ENCODE assay signal across 8 mouse cellular contexts in the genomic region with DNA sequence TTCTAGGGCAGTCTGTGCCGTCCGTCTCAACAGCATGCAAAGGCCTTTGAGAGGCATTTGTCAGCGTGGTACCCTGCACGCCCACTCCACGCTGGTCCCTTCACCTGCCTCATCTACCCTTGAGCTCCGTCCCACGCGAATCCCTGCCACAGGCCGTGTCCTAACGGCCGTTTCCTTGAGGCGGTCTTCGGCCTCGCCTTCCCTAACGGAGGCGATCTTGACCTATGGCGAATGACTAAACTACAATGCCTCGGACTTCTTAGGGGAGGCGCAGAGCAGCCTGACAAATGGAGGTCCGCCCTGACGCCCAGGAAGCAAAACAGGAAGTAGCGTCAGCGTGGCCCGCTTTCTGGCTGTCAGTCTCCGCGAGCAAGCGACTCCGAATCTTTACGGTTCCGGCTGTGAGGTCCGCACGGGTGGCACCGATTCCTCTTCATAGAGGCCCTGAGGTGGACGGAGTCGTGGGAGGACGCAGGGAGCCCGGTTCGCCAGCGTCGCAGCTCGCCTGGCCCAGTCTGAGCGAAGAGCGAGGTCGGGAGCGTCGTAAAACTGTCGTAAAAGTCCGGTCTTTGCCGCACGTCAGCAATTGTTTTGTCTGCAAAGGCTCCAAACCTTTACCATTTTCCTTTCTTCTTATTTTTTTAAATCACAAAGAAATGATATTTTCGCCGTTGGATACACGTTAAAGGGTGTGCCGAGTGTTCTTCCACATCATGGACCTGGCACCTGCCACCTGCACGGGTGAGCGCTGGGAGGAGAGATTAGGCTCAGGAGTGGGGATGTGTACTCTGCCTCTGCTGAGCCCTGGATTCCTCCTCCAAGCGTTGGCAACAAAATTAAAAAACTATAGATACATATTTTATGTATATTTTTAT. TPM values are rescaled to one million over a fixed set of nuclear protein-coding genes. Genes with fewer than 3 reads are reported as not detected.
A peak's percentile ranks its signal among the peaks of the same experiment; 100 is the strongest.
DNase-seq lines count a peak whose midpoint lies in the region; ATAC-seq and TF ChIP-seq lines count a peak whose summit lies in the region.

No protein-coding gene starts in this region.

- TF ChIP-seq EP300 in heart, adult 2 months (IDR thresholded peaks at IDR 0.05; ENCODE audit: insufficient read depth, low read depth, low read length), result 0 out of 2 replicates have a peak, but pooled peaks have one; percentile 38

- no peak for TF ChIP-seq CTCF in heart, adult 2 months (IDR thresholded peaks at IDR 0.05)

- peak; percentile 79 for TF ChIP-seq POLR2A in heart, adult 2 months (IDR thresholded peaks at IDR 0.05; ENCODE audit: insufficient read depth, low read depth, low read length)

- peak overlapping the region; percentile 70 for H3K4me2 ChIP-seq in embryonic facial prominence, embryonic 14.5 days (ENCODE audit: low read depth, low read length)
- peak overlapping the region; percentile 75 for H3K4me2 ChIP-seq in limb, embryonic 13.5 days (replicated peaks)
- H3K4me2 ChIP-seq in midbrain, embryonic 16.5 days (ENCODE audit: low read length), result peak overlapping the region; percentile 64

- H3K27me3 ChIP-seq in embryonic facial prominence, embryonic 14.5 days (replicated peaks; ENCODE audit: control insufficient read depth, insufficient read depth, low read length), result no peaks in the 10 kb centered on the region
- H3K27me3 ChIP-seq in heart, adult 2 months (ENCODE audit: control insufficient read depth, insufficient read depth, low read length), result no peaks in the 10 kb centered on the region
- no peaks in the 10 kb centered on the region for H3K27me3 ChIP-seq in limb, embryonic 13.5 days
- no peaks in the 10 kb centered on the region for H3K27me3 ChIP-seq in midbrain, embryonic 16.5 days (ENCODE audit: control insufficient read depth, insufficient read depth, low read depth, low read length)

- ATAC-seq in embryonic facial prominence, embryonic 14.5 days (ENCODE audit: low read depth), result peak; percentile 92
- ATAC-seq in limb, embryonic 13.5 days (ENCODE audit: low FRiP score, low read depth), result peak; percentile 89
- peak; percentile 93 for ATAC-seq in midbrain, embryonic 16.5 days

- no peaks in the 10 kb centered on the region for H3K9me3 ChIP-seq in embryonic facial prominence, embryonic 14.5 days (ENCODE audit: control insufficient read depth, low read length)
- H3K9me3 ChIP-seq in limb, embryonic 13.5 days, result no peaks in the 10 kb centered on the region
- H3K9me3 ChIP-seq in midbrain, embryonic 16.5 days (replicated peaks; ENCODE audit: control insufficient read depth, low read length, poor library complexity, severe bottlenecking), result no peaks in the 10 kb centered on the region

- 0 out of 2 replicates have a peak, but pooled peaks cover 16% of the 10 kb centered on the region for H3K36me3 ChIP-seq in embryonic facial prominence, embryonic 14.5 days (ENCODE audit: control insufficient read depth, insufficient read depth, low read length)
- H3K36me3 ChIP-seq in heart, adult 2 months (ENCODE audit: control insufficient read depth, insufficient read depth, low read length), result no peaks in the 10 kb centered on the region
- peaks cover 14% of the 10 kb centered on the region for H3K36me3 ChIP-seq in limb, embryonic 13.5 days
- H3K36me3 ChIP-seq in midbrain, embryonic 16.5 days (ENCODE audit: control insufficient read depth, insufficient read depth, low read length), result peaks cover 9% of the 10 kb centered on the region; the same call in 1 of the 2 replicates

- H3K4me1 ChIP-seq in embryonic facial prominence, embryonic 14.5 days (ENCODE audit: control insufficient read depth, insufficient read depth, low read length), result peaks cover 12% of the 10 kb centered on the region
- H3K4me1 ChIP-seq in heart, adult 2 months (ENCODE audit: control insufficient read depth, insufficient read depth, low read length), result no peaks in the 10 kb centered on the region
- H3K4me1 ChIP-seq in limb, embryonic 13.5 days, result no peaks in the 10 kb centered on the region
- peaks cover 10% of the 10 kb centered on the region for H3K4me1 ChIP-seq in midbrain, embryonic 16.5 days (ENCODE audit: control insufficient read depth, insufficient read depth, low read length)

- peak; percentile 91 for DNase-seq in 3T3-L1 (ENCODE audit: low read depth, low spot score)
- peak; percentile 67 to 73 for DNase-seq in adrenal gland, postnatal 4 days (ENCODE audit: low spot score in 2 of 2)
- DNase-seq in embryonic facial prominence, embryonic 14.5 days (ENCODE audit: low spot score), result peak; percentile 97
- DNase-seq in heart, adult 2 months, result peak; percentile 91 to 93
- peak; percentile 80 to 81 for DNase-seq in kidney, adult 8-10 months
- peak; percentile 85 to 95 for DNase-seq in spleen, postnatal 10 days (ENCODE audit: low spot score in 2 of 2)

- peak overlapping the region; percentile 75 for H3K4me3 ChIP-seq in embryonic facial prominence, embryonic 14.5 days (ENCODE audit: low read depth, low read length)
- peak overlapping the region; percentile 69 for H3K4me3 ChIP-seq in heart, adult 2 months
- H3K4me3 ChIP-seq in limb, embryonic 13.5 days, result peak overlapping the region; percentile 70
- peak overlapping the region; percentile 75 for H3K4me3 ChIP-seq in midbrain, embryonic 16.5 days (ENCODE audit: low read depth, low read length)

- H3K9ac ChIP-seq in embryonic facial prominence, embryonic 14.5 days (ENCODE audit: low read depth, low read length), result peak overlapping the region; percentile 93
- peak overlapping the region; percentile 87 for H3K9ac ChIP-seq in heart, adult 2 months (ENCODE audit: low read depth, low read length)
- H3K9ac ChIP-seq in limb, embryonic 13.5 days, result peak overlapping the region; percentile 86
- peak overlapping the region; percentile 93 for H3K9ac ChIP-seq in midbrain, embryonic 16.5 days (ENCODE audit: low read depth, low read length)

- intact Hi-C loops in heart, adult 2 months (cut with DNase I), result loop anchor here (1.0 to 2.0 kb wide), 2 partner anchors 26 to 35 kb away; a partner anchor contains a TSS

- under 1% methylated on average over 57 of the region's 57 CpGs for WGBS in embryonic facial prominence, embryonic 14.5 days
- WGBS in heart, adult 2 months, result under 1% methylated on average over 57 of the region's 57 CpGs
- under 1% methylated on average over 57 of the region's 57 CpGs for WGBS in limb, embryonic 13.5 days
- whole genome bisulfite sequencing in midbrain, embryonic 16.5 days, result under 1% methylated on average over 57 of the region's 57 CpGs

- H3K27ac ChIP-seq in embryonic facial prominence, embryonic 14.5 days (replicated peaks; ENCODE audit: low read depth, low read length), result peak overlapping the region; percentile 98
- peak overlapping the region; percentile 99 for H3K27ac ChIP-seq in heart, adult 2 months
- H3K27ac ChIP-seq in limb, embryonic 13.5 days, result peak overlapping the region; percentile 96
- H3K27ac ChIP-seq in midbrain, embryonic 16.5 days (ENCODE audit: low read length), result peak overlapping the region; percentile 99

- H3K79me2 ChIP-seq in heart, adult 2 months (replicated peaks; ENCODE audit: control insufficient read depth, insufficient read depth, low read length), result no peaks in the 10 kb centered on the region

RNA-seq across cellular contexts. Expression of a gene that starts 26.2 kb away (rescaled TPM):
- 10 to 100 TPM; 12.0 to 13.6 TPM for total RNA-seq in adrenal gland, postnatal 4 days (2021)
- 12.0 and 14.5 TPM in 2 replicates for polyA plus RNA-seq in embryonic facial prominence, embryonic 14.5 days (2014; fragmentation: Nextera tagmentation; extraction: Ambion mirVana)
- 1 to 10 TPM; 4.7 to 5.1 TPM for total RNA-seq in heart, adult 2 months (2021)
- 1.4 and 3.5 TPM in 2 replicates for polyA plus RNA-seq in heart, adult 2 months (2012; rRNA removed)
- polyA plus RNA-seq in limb, embryonic 13.5 days (2015; fragmentation: Nextera tagmentation; extraction: Ambion mirVana), result 25.2 and 28.3 TPM in 2 replicates
- polyA plus RNA-seq in midbrain, embryonic 16.5 days (2015; fragmentation: Nextera tagmentation; extraction: Ambion mirVana), result 48.1 and 55.5 TPM in 2 replicates

RNA-seq across cellular contexts. Expression of a gene that starts 35.3 kb away (rescaled TPM):
- total RNA-seq in adrenal gland, postnatal 4 days (2021), result 100 to 1,000 TPM; 271 to 275 TPM
- 332 and 354 TPM in 2 replicates for polyA plus RNA-seq in embryonic facial prominence, embryonic 14.5 days (2014; fragmentation: Nextera tagmentation; extraction: Ambion mirVana)
- total RNA-seq in heart, adult 2 months (2021), result 100 to 1,000 TPM; 233 to 269 TPM
- polyA plus RNA-seq in heart, adult 2 months (2012; rRNA removed), result 275 and 362 TPM in 2 replicates
- polyA plus RNA-seq in limb, embryonic 13.5 days (2015; fragmentation: Nextera tagmentation; extraction: Ambion mirVana), result 375 and 411 TPM in 2 replicates
- 444 and 482 TPM in 2 replicates for polyA plus RNA-seq in midbrain, embryonic 16.5 days (2015; fragmentation: Nextera tagmentation; extraction: Ambion mirVana)

RNA-seq across cellular contexts. Expression of a gene that starts 37.2 kb away (rescaled TPM):
- total RNA-seq in adrenal gland, postnatal 4 days (2021), result 10 to 100 TPM; 31.6 to 32.7 TPM
- polyA plus RNA-seq in embryonic facial prominence, embryonic 14.5 days (2014; fragmentation: Nextera tagmentation; extraction: Ambion mirVana), result 11.5 and 14.3 TPM in 2 replicates
- 10 to 100 TPM in 1 of 2 experiments, 1 to 10 TPM in 1; 8.8 to 10.3 TPM for total RNA-seq in heart, adult 2 months (2021)
- 16.6 and 17.9 TPM in 2 replicates for polyA plus RNA-seq in heart, adult 2 months (2012; rRNA removed)
- polyA plus RNA-seq in limb, embryonic 13.5 days (2015; fragmentation: Nextera tagmentation; extraction: Ambion mirVana), result 21.3 and 21.5 TPM in 2 replicates
- 13.8 and 14.7 TPM in 2 replicates for polyA plus RNA-seq in midbrain, embryonic 16.5 days (2015; fragmentation: Nextera tagmentation; extraction: Ambion mirVana)

RNA-seq across cellular contexts. Expression of a gene that starts 44.6 kb away (rescaled TPM):
- 10 to 100 TPM; 23.4 to 23.6 TPM for total RNA-seq in adrenal gland, postnatal 4 days (2021)
- 46.3 and 48.1 TPM in 2 replicates for polyA plus RNA-seq in embryonic facial prominence, embryonic 14.5 days (2014; fragmentation: Nextera tagmentation; extraction: Ambion mirVana)
- 10 to 100 TPM; 17.8 to 18.6 TPM for total RNA-seq in heart, adult 2 months (2021)
- polyA plus RNA-seq in heart, adult 2 months (2012; rRNA removed), result 18.8 and 20.8 TPM in 2 replicates
- polyA plus RNA-seq in limb, embryonic 13.5 days (2015; fragmentation: Nextera tagmentation; extraction: Ambion mirVana), result 49.9 and 50.5 TPM in 2 replicates
- polyA plus RNA-seq in midbrain, embryonic 16.5 days (2015; fragmentation: Nextera tagmentation; extraction: Ambion mirVana), result 61.0 and 61.6 TPM in 2 replicates

Comparison
In these comparisons a context has a peak if more than half of its experiments do, and no peak if none do; other contexts are left out.
1. Peak in every context shown above with its lines: DNase-seq, ATAC-seq, H3K4me3 ChIP-seq and H3K27ac ChIP-seq.